Mouse (Mus musculus) G1E (cell line): ENCODE data around the gene Tbx19. TPM values are rescaled to one million over a fixed set of nuclear protein-coding genes. Genes with fewer than 3 reads are reported as not detected.

ENCODE experiments used
- ATAC-seq: 2 replicates; pipeline ENCODE4 v1.8.0; 2016; ENCODE audit warnings: mild to moderate bottlenecking; ENCODE audit not compliant: insufficient number of reproducible peaks, poor library complexity, low FRiP score, severe bottlenecking; ENCODE audit errors: extremely low read depth
- DNase-seq: peaks from one replicate; pipeline ENCODE4 v3.0.0; 2012; ENCODE audit warnings: low spot score
- H3K27me3 ChIP-seq: 2 replicates; pipeline ENCODE4 v1.6.1; 2012; ENCODE audit warnings: mild to moderate bottlenecking, low read length, inconsistent platforms; ENCODE audit not compliant: insufficient read depth
- H3K36me3 ChIP-seq: replicated peaks from 2 replicates; pipeline ENCODE3; 2012; ENCODE audit warnings: mild to moderate bottlenecking, inconsistent platforms
- H3K4me1 ChIP-seq: 2 replicates; pipeline ENCODE4 v1.6.1; 2012; ENCODE audit warnings: low read depth, low read length, inconsistent platforms, mixed read lengths; ENCODE audit not compliant: insufficient read depth
- H3K4me3 ChIP-seq: 2 replicates; pipeline ENCODE4 v1.5.1; 2012; ENCODE audit warnings: low read depth, mild to moderate bottlenecking, inconsistent platforms, low read length, moderate library complexity, mixed read lengths
- H3K9me3 ChIP-seq: replicated peaks from 2 replicates; pipeline ENCODE4 v1.6.1; 2012; ENCODE audit warnings: inconsistent platforms
- CTCF ChIP-seq: IDR thresholded peaks from 2 replicates; pipeline ENCODE4 v1.5.1; 2012; ENCODE audit warnings: low read depth, low read length, inconsistent platforms, mixed read lengths
- GATA1 ChIP-seq: IDR thresholded peaks from 2 replicates; pipeline ENCODE4 v1.6.1; 2012; ENCODE audit warnings: borderline replicate concordance, low read length, inconsistent platforms, mixed read lengths
- GATA2 ChIP-seq: IDR thresholded peaks from 2 replicates; pipeline ENCODE4 v1.6.1; 2012; ENCODE audit warnings: low read depth, low read length, inconsistent platforms, borderline replicate concordance
- POLR2AphosphoS5 ChIP-seq: IDR thresholded peaks from 2 replicates; pipeline ENCODE4 v1.6.1; 2012; ENCODE audit warnings: low read depth, low read length, inconsistent platforms; ENCODE audit not compliant: insufficient replicate concordance
- TAL1 ChIP-seq: conservative IDR thresholded peaks from 2 replicates; pipeline ENCODE4 v1.6.1; 2012; ENCODE audit warnings: low read depth, low read length, inconsistent platforms, mixed read lengths
- polyA plus RNA-seq: library from polyadenylated mRNA; stranded (reverse); fragments of >175 nt; gene quantifications from 2 replicates; pipeline ENCODE4 v1.2.3, GENCODE M21; 2012
- total RNA-seq, 2 experiments: library from RNA; stranded (forward) in 1 of 2; stranded (reverse) in 1 of 2; fragments of 200-1000 nt in 1 of 2; fragments of >200 nt in 1 of 2; fragmentation: Nextera tagmentation in 1 of 2; gene quantifications; 2 replicates each; pipeline ENCODE4 v1.2.3; 2014 to 2017

Gene Tbx19
- total and polyA plus RNA-seq, 3 experiments = not detected

DNA sequence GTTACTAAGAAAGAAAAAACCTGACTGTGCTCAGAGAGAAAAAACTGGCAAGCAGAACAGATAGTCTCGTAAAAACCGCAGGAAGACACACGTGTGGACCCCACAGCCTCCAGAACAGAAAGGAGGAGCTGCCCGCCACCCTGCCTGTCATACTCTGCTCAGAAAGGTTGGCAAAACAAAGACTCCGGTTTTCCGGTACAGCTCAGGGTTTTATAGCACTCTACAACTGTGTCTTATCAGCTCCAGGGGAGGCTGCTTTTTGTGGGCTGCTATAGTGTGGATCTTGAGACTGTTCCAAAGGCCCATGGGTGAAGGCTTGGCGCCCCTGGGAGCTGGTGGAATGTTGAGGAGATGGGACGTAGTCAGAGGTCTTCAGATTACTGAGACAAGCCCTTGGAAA, 9.4 kb downstream of the Tbx19 start:
- no peak for ATAC-seq
- TF ChIP-seq CTCF (no peak), POLR2AphosphoS5 (no peak), GATA2 (no peak), GATA1 (no peak), TAL1 (no peak)

DNA sequence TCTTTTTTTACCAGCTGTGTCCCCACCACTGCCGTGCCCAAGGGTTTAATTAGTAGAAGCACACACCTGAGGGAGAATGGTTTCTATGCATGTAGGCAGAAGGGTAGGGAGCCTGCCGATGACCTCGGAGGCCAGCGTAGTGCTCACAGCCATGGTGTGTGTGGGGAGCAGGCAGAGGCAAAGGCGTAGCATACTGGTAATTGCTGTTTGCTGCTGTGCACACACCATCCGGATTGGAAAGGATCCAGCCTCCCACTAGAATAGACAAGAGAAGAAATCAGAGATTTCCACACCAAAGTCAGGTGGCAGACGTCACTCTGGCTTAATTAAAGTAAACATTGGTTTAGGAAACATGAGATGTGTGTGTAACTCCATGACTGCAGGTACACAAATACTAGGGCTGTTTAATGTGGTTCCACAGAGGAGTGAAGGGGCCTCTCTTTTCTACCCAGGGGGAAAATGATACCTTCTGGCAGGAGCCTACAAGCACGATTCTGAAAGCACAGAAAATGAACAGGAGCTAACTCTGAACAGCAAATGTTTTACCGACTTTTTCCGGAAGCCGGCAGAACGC, 18.1 kb downstream of the Tbx19 start:
- H3K36me3 ChIP-seq = no peaks in the 10 kb centered on the region
- TF ChIP-seq POLR2AphosphoS5 (no peak), CTCF (no peak), TAL1 (no peak), GATA2 (no peak), GATA1 (no peak)
- ATAC-seq (no peak), DNase-seq (no peak)
- H3K9me3 ChIP-seq = no peaks in the 10 kb centered on the region
- H3K4me1 ChIP-seq = no peaks in the 10 kb centered on the region
- H3K4me3 ChIP-seq = no peak overlapping the region
- H3K27me3 ChIP-seq = peaks cover 6% of the 10 kb centered on the region; the same call in 1 of the 2 replicates

More for the DNA sequence above, 9.4 kb downstream of the Tbx19 start:
- Histone ChIP-seq H3K27me3 (peaks cover 23% of the 10 kb centered on the region), H3K4me1 (no peaks in the 10 kb centered on the region), H3K9me3 (no peaks in the 10 kb centered on the region), H3K4me3 (no peak overlapping the region), H3K36me3 (no peaks in the 10 kb centered on the region)
- no peak for DNase-seq

DNA sequence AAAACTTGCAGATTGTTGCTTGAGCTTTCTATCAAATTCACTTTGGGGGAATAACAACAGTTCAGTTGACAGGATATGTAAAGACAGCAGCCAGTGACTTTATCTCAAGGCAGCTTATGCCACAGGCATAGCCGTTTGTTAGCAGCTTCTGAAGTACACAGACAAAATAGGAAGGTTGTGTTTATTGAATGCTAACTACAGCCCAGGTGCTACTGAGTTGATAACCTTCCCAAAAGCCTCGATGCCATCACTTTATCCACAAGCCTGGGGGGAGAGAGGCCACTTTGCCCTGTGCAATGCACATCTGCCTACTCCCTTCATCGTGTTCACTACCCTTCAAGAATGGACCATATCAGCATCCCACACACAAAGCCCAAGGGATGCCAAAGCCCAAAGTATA, 20.3 kb downstream of the Tbx19 start:
- no peaks in the 10 kb centered on the region for H3K9me3 ChIP-seq
- H3K4me3 ChIP-seq = no peak overlapping the region
- no peaks in the 10 kb centered on the region for H3K4me1 ChIP-seq
- no peak for ATAC-seq
- no peaks in the 10 kb centered on the region for H3K36me3 ChIP-seq
- TF ChIP-seq GATA2 (no peak), GATA1 (no peak), CTCF (no peak), POLR2AphosphoS5 (no peak), TAL1 (no peak)
- no peak for DNase-seq
- H3K27me3 ChIP-seq = peaks cover 9% of the 10 kb centered on the region; the same call in 1 of the 2 replicates

DNA sequence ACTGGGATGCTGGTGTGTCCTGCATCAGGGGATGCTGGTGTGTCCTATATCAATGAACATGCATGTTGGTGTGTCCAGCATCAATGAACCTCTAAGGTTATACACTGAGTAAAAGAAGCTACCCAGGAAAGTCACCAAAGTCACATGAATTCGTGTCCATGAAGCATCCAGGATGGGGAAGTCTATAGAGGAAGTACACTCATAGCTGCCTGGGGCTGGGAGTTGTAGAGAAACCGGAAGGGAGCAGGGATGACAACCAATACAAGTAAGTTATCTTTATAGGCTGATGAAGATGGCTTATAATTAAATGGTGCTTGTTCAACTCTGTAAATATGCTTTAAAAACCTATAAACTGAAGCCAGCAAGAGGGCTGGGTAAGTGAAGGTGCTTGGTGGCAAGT, 26.7 kb downstream of the Tbx19 start:
- no peak for ATAC-seq
- peaks cover 8% of the 10 kb centered on the region for H3K4me1 ChIP-seq
- H3K27me3 ChIP-seq = peaks cover 3% of the 10 kb centered on the region; the same call in 1 of the 2 replicates

DNA sequence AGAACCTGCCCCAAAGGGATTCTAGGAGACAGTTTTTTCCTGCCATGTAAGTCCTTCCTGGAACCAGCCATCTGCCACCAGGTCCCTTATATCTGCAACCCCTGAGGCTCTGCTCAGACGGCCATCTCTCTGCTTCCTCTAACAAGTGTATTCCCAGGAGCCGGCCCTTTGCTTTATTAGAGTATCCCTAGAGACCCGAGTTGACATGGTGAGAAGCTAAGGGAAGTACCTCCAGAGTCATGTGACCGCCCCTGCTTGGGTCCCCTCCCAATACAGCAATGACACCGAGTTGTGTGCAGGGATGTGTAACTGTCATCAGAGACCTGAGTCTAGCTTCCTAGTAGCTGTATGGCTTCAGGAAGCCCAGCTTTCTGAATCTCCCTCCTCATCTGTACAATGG, 27.3 kb downstream of the Tbx19 start:
- ATAC-seq (no peak), DNase-seq (no peak)
- Histone ChIP-seq H3K27me3 (peaks cover 3% of the 10 kb centered on the region; the same call in 1 of the 2 replicates), H3K9me3 (no peaks in the 10 kb centered on the region), H3K36me3 (no peaks in the 10 kb centered on the region), H3K4me1 (peaks cover 8% of the 10 kb centered on the region), H3K4me3 (no peak overlapping the region)
- TF ChIP-seq POLR2AphosphoS5 = no peak
- TF ChIP-seq GATA1 = no peak
- no peak for TF ChIP-seq GATA2
- TF ChIP-seq TAL1 = no peak
- TF ChIP-seq CTCF = no peak

More for the DNA sequence above, 26.7 kb downstream of the Tbx19 start:
- no peaks in the 10 kb centered on the region for H3K36me3 ChIP-seq
- TF ChIP-seq POLR2AphosphoS5 (no peak), GATA2 (no peak), TAL1 (no peak), CTCF (no peak), GATA1 (no peak)
- H3K9me3 ChIP-seq = no peaks in the 10 kb centered on the region
- no peak for DNase-seq
- H3K4me3 ChIP-seq = no peak overlapping the region

DNA sequence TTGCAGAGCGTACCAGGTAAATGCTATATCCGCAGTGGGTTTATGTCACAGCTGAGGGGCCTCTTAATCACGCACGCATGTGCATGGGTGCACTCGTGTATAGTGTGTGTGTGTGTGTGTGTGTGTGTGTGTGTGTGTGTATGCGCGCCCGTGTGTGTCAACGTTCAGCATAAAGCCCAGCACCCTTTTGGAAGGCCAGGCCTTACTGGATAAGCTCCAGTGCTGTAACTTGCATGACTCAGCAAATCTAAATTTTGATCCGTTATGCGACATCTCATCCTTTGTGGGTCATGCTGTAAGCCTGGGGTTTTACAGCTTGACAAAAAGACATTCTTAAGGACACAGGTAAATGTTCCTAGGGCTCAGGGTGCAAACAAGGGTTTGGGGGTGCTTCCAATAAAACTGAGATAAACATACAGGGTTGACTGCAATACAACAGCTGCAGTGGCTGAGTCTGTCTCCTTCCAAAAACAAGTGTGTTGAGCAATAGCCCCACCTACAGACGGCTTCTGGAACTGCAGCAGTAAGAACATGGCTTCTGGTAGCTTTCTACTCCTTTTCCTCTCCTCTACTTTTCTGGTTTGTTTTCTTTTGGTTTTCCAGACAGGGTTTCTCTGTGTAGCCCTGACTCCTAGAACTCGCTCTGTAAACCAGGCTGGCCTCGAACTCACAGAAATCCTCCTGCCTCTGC, 28.2 kb downstream of the Tbx19 start:
- DNase-seq = peak; percentile 52
- H3K36me3 ChIP-seq = no peaks in the 10 kb centered on the region

More for the DNA sequence above, 28.2 kb downstream of the Tbx19 start:
- H3K4me1 ChIP-seq = peaks cover 8% of the 10 kb centered on the region
- no peak overlapping the region for H3K4me3 ChIP-seq
- peaks cover 3% of the 10 kb centered on the region; the same call in 1 of the 2 replicates for H3K27me3 ChIP-seq
- peak; percentile 28; the same call in 1 of the 2 replicates for ATAC-seq
- H3K9me3 ChIP-seq = no peaks in the 10 kb centered on the region
- TF ChIP-seq GATA2 (no peak), CTCF (peak; percentile 93)
